In the genomic region with DNA sequence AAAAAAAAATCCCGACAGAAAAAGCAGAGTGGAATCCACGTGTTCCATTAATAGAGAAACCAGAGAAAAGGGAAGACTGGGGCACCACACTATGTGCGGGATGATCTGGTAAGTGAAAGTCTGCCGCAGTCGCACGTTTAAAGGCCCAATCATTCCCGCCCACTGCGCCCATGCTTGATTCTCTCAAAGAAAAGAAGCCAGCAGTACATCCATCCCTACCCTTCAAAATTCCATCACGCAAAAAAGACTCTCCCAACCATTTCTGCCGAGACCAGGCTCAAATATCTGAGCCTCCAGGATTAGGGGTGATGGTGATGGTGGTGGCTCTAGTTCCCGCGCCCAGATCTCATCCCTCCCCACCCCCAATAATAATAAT, we compare ENCODE assay signal across 8 mouse cellular contexts. TPM values are rescaled to one million over a fixed set of nuclear protein-coding genes. Genes with fewer than 3 reads are reported as not detected.
A peak's percentile ranks its signal among the peaks of the same experiment; 100 is the strongest.
DNase-seq lines count a peak whose midpoint lies in the region; ATAC-seq and TF ChIP-seq lines count a peak whose summit lies in the region.

No protein-coding gene starts in this region.

- no peak for ATAC-seq in heart, embryonic 11.5 days (replicated peaks; ENCODE audit: insufficient number of reproducible peaks, low FRiP score, low TSS enrichment)
- ATAC-seq in intestine, embryonic 15.5 days: no peak
- ATAC-seq in midbrain, embryonic 12.5 days (ENCODE audit: low FRiP score, low read depth): no peak

- peaks cover 50% of the 10 kb centered on the region for H3K79me3 ChIP-seq in C2C12 (ENCODE audit: low read depth)

- H3K9me3 ChIP-seq in heart, embryonic 11.5 days (replicated peaks; ENCODE audit: control insufficient read depth, low read length): no peaks in the 10 kb centered on the region
- no peaks in the 10 kb centered on the region for H3K9me3 ChIP-seq in intestine, embryonic 15.5 days
- no peaks in the 10 kb centered on the region for H3K9me3 ChIP-seq in midbrain, embryonic 12.5 days

- no peak for TF ChIP-seq CTCF in C2C12 (IDR thresholded peaks at IDR 0.05; ENCODE audit: control insufficient read depth, insufficient read depth, insufficient read length)

- no peak for DNase-seq in heart, postnatal 36 days
- DNase-seq in embryo, embryonic 10.5 days (ENCODE audit: low spot score): peak; percentile 45
- DNase-seq in ovary, postnatal 10 days (ENCODE audit: low spot score): no peak
- DNase-seq in spleen, postnatal 10 days (ENCODE audit: low spot score in 2 of 2): no peak

- peak overlapping the region; percentile 70 for H3K4me3 ChIP-seq in heart, embryonic 11.5 days (ENCODE audit: low read depth, low read length)
- H3K4me3 ChIP-seq in C2C12 (ENCODE audit: insufficient read depth, poor library complexity, severe bottlenecking): peak overlapping the region; percentile 45
- peak overlapping the region; percentile 67 for H3K4me3 ChIP-seq in intestine, embryonic 15.5 days (replicated peaks)
- peak overlapping the region; percentile 69 for H3K4me3 ChIP-seq in midbrain, embryonic 12.5 days

- peak overlapping the region; percentile 49 for H3ac ChIP-seq in C2C12 (ENCODE audit: control insufficient read depth, insufficient read length, low read depth)

- H3K79me2 ChIP-seq in C2C12 (ENCODE audit: control insufficient read depth, insufficient read depth): peaks cover 57% of the 10 kb centered on the region

- peaks cover 2% of the 10 kb centered on the region; the same call in 1 of the 2 replicates for H3K27me3 ChIP-seq in heart, embryonic 11.5 days (ENCODE audit: control insufficient read depth, insufficient read depth, low read length)
- no peaks in the 10 kb centered on the region for H3K27me3 ChIP-seq in C2C12 (ENCODE audit: control insufficient read depth, insufficient read depth, insufficient read length)
- H3K27me3 ChIP-seq in intestine, embryonic 15.5 days (replicated peaks): no peaks in the 10 kb centered on the region
- H3K27me3 ChIP-seq in midbrain, embryonic 12.5 days: no peaks in the 10 kb centered on the region

- H3K36me3 ChIP-seq in heart, embryonic 11.5 days (ENCODE audit: control insufficient read depth, insufficient read depth, low read length): no peaks in the 10 kb centered on the region
- no peaks in the 10 kb centered on the region for H3K36me3 ChIP-seq in C2C12 (ENCODE audit: control insufficient read depth, insufficient read depth)
- no peaks in the 10 kb centered on the region for H3K36me3 ChIP-seq in intestine, embryonic 15.5 days
- no peaks in the 10 kb centered on the region for H3K36me3 ChIP-seq in midbrain, embryonic 12.5 days

- 14% methylated on average over 12 of the region's 12 CpGs for WGBS in heart, embryonic 11.5 days (ENCODE audit: insufficient replicate concordance)
- WGBS in intestine, embryonic 15.5 days: 16% methylated on average over 12 of the region's 12 CpGs
- 22% methylated on average over 12 of the region's 12 CpGs for WGBS in midbrain, embryonic 12.5 days

- H3K4me2 ChIP-seq in heart, embryonic 11.5 days: peak overlapping the region; percentile 63
- H3K4me2 ChIP-seq in intestine, embryonic 15.5 days (replicated peaks): peak overlapping the region; percentile 62
- peak overlapping the region; percentile 50 for H3K4me2 ChIP-seq in midbrain, embryonic 12.5 days (replicated peaks)

- peak overlapping the region; percentile 82 for H3K9ac ChIP-seq in heart, embryonic 11.5 days (ENCODE audit: low read depth, low read length)
- no peak overlapping the region; the same call in 1 of the 2 replicates for H3K9ac ChIP-seq in intestine, embryonic 15.5 days
- peak overlapping the region; percentile 83 for H3K9ac ChIP-seq in midbrain, embryonic 12.5 days (replicated peaks)

- intact Hi-C loops in heart, postnatal 36 days (cut with DNase I): loop anchor here (5.0 kb wide), 1 partner anchor 107 kb away; a partner anchor contains a TSS

- no peaks in the 10 kb centered on the region for H3K4me1 ChIP-seq in heart, embryonic 11.5 days (ENCODE audit: control insufficient read depth, insufficient read depth, low read length)
- H3K4me1 ChIP-seq in intestine, embryonic 15.5 days (replicated peaks): no peaks in the 10 kb centered on the region
- 0 out of 2 replicates have a peak, but pooled peaks cover 3% of the 10 kb centered on the region for H3K4me1 ChIP-seq in midbrain, embryonic 12.5 days

- H3K27ac ChIP-seq in heart, embryonic 11.5 days (ENCODE audit: low read depth, low read length): peak overlapping the region; percentile 77; the same call in 1 of the 2 replicates
- H3K27ac ChIP-seq in intestine, embryonic 15.5 days: no peak overlapping the region
- peak overlapping the region; percentile 91 for H3K27ac ChIP-seq in midbrain, embryonic 12.5 days (replicated peaks)

TF ChIP-seq in C2C12, 6 proteins besides CTCF, POLR2A, EP300 and RAD21:
- TF ChIP-seq MYOG (IDR thresholded peaks at IDR 0.05; ENCODE audit: control insufficient read depth, extremely low read depth, insufficient read length) (no peak), CEBPB (IDR thresholded peaks at IDR 0.05; ENCODE audit: low read depth) (no peak), USF1 (IDR thresholded peaks at IDR 0.05; ENCODE audit: low read depth) (no peak), FOSL1 (IDR thresholded peaks at IDR 0.05; ENCODE audit: insufficient read depth, low read length, poor library complexity, severe bottlenecking) (no peak), MAX (IDR thresholded peaks at IDR 0.05) (no peak), MYOD1 (IDR thresholded peaks at IDR 0.05; ENCODE audit: control insufficient read depth, insufficient read length, low read depth) (no peak)

RNA-seq across cellular contexts. Expression of a gene that starts 1.3 kb away (rescaled TPM):
- polyA plus RNA-seq in heart, embryonic 11.5 days (2014; fragmentation: Nextera tagmentation; extraction: Ambion mirVana): 74.5 and 75.4 TPM in 2 replicates
- 10 to 100 TPM; 33.8 to 49.8 TPM for total RNA-seq in heart, postnatal 36 days (2021)
- 39.1 TPM for polyA plus RNA-seq in C2C12 (2012; fragmentation: generic; extraction: Trizol)
- 40.2 and 46.3 TPM in 2 replicates for polyA plus RNA-seq in intestine, embryonic 15.5 days (2015; fragmentation: Nextera tagmentation; extraction: Ambion mirVana)
- 102 and 112 TPM in 2 replicates for polyA plus RNA-seq in midbrain, embryonic 12.5 days (2016; fragmentation: Nextera tagmentation; extraction: Ambion mirVana)
